Mouse (Mus musculus) spleen, postnatal 10 days (tissue): ENCODE results near the gene Gm21885.
A peak's percentile ranks its signal among the peaks of the same experiment; 100 is the strongest.

Source experiments
- DNase-seq, 2 experiments: peaks; one replicate each; pipeline ENCODE4 v3.0.0; 2021 to 2022; ENCODE audit warnings: low spot score in 2 of 2

The Gm21885 gene

DNA sequence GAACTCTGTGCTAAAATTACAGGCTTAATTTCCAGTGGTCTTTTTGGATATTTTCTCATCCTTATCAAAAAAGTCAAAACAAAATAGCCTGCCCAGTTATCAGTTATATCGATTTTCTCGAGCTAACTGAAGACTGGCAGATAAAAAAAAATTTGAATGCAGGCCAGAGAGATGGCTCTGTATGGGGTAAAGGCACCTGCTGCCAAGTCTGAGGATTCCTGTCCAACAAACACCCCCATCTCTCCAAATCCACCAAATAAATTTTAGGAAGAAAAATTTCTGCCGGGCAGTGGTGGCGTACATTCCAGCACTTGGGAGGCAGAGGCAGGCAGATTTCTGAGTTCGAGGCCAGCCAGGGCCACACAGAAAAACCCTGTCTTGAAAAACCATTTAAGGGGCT lies 36.4 kb downstream of the Gm21885 start:
- no peak for DNase-seq

GRCm38 (mm10) chr11:94320969-94321930 lies 39.6 kb downstream of the Gm21885 start:
- DNase-seq, result no peak

DNA sequence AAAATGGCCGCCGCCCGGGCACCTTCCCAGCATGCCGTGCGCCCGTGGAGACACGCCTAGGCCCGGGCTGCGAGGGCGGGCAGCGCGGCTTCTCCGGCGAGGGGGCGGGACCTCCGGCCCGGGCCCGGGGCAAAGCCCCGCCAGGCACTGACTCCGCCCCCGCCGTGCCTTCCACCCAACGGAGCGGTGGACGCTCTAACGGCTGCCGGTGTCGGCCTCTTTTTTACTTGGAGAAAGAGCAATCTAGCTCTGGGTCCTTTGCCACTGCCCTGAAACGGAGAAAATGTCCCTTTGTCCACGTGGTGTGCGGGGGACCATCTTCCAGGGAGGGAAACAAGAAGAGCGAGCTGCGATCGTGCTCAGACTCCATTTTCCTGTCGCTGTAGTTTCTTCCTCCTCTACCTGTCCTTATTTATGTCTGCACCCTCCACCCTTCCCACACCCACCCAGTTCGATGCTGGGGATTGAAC lies 40.3 kb downstream of the Gm21885 start, which contains the start of gene Luc7l3:
Gene Luc7l3, minus strand, starts transcription at position 58 of the 470 bp plus-strand sequence.
- peak; percentile 96 to 97 for DNase-seq

DNA sequence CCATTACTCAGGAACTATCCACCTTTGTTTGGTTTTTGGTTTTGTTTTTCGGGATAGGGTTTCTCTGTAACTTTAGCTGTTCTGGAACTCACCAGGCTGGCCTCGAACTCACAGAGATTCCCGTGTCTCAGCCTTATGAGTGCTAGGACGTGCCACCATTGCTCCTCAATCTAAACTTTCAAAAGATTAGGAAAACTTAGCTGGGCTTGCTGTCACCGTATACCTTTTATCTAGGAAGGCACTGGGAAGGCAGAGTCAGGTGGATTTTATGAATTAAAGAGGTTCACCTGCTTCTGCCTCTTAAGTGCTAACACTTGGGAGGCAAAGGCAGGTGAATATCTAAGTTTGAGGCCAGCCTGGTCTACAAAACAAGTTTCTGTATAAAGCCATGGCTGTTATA lies 41.0 kb downstream of the Gm21885 start:
- DNase-seq, result peak in 1 of 2 experiments; percentile 35

DNA sequence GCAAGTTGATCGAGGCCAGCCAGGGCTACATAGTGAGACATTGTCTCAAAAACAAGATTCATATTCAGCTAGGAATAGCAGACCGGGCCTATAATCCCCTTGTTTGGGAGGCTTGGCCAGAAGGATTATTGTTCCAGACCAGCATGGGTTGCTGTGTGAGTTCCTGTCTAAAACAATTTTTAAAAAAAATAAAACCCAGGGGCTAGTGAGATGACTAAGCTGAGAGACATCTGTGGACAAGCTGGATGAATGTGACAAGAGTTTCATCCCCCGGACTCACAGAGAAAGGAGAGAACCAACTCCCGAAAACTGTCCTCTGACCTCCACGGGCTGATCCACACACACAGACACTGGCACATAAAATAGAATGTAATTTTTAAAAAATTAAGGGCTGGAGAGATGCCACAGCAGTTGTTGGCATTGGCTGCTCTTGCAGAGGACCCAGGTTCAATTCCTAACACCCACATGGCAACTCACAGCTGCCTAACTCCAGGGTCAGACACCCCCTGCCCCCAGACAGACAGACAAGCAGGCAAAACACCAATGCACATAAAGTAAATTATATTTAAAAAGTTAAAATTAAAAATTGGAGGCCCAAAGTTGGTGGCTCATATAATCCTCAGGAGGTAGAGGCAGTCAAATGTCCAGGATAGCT lies 41.7 kb downstream of the Gm21885 start:
- no peak for DNase-seq

- DNase-seq, result no peak
These were observed 42.9 kb downstream of the Gm21885 start for GRCm38 (mm10) chr11:94324618-94325017.

DNA sequence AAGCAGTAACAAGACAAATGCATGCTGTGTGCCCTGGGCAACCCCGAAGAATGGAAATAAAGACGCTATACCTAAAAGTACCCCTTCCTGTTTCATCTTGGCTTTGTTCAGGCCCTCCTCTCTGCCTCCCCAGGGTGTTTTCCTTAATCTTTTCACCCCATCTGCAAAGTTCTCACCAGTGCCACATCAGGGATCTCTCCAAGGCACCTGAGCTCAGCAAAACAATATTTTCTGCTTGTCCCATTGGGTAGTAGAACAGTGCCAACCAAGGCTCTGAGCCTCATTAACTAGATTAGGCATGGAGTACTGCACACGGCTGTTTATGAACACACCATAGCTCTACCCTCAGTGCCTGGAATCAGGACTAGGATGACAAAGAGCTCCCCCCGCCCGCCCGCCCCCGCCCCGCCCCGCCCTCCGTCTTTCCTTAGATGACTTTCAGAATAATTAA lies 45.3 kb downstream of the Gm21885 start:
- no peak for DNase-seq

DNA sequence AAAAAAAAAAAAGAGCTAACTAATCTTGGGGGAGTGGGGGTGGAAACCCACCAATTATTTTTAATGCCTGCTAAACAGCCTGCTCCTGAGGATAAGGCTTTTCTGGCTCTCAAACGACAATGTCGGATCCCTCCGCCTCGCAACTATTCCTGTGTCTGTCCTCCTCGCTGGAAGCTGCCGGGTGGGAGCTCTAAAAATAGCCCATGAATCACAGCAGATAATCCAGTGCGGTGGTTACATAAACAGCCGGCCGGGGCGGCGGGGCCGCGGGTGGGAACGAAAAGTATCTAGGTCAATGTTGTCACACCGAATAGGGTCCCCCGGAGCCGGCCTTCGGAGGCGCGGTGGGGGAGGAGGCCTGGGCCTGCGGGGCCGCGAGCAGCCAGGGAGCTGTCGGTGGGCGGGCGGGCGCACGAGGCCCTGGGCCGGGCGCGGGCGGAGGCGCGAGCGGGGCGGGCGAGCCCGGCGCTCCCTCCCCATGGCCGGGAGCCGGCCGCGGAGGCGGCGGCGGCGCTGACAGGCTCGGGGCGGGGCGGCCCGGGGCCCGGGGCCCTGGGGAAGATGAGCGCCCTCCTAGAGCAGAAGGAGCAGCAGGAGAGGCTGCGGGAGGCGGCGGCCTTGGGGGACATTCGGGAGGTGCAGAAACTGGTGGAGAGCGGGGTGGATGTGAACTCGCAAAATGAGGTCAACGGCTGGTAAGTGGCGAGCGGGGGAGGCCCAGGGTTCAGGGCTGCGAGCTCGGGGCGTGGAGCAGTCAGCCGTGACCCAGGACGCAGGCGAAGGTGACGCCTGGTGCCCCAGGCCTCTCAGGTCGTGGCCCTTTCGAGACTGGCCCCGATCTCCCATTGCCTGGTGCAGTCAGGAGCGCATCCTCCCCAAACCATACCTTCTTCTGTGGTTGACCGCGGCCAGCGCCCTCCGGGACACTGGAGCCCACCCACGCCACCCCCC lies 46.3 kb downstream of the Gm21885 start, which contains the start of gene Ankrd40:
Gene Ankrd40, plus strand, starts transcription at position 309 of the 951 bp plus-strand sequence.
- DNase-seq, result peak; percentile 87 to 88

- no peak for DNase-seq
These were observed 47.0 kb downstream of the Gm21885 start for GRCm38 (mm10) chr11:94328644-94329025.

GRCm38 (mm10) chr11:94329270-94329891 lies 47.7 kb downstream of the Gm21885 start:
- peak in 1 of 2 experiments; percentile 53 for DNase-seq

DNA sequence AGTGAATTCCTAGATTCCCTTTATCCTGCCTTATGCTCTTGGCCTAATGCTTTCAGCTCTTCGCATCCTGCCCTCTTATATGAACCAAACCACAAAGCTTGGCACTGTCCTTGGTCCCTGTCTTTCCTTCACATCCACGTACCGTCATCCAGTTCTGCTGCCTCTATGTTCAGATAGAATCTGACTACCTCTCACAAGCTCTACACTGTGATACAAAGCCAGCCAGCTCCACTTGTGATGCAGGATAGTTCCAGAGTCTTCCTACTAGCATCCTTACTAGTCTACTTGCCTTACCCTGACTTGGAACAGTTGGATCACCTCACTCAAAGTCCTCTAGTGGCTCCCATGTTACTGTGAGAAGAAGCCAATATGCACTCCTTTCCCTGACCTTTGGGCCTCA lies 48.5 kb downstream of the Gm21885 start:
- no peak for DNase-seq

DNA sequence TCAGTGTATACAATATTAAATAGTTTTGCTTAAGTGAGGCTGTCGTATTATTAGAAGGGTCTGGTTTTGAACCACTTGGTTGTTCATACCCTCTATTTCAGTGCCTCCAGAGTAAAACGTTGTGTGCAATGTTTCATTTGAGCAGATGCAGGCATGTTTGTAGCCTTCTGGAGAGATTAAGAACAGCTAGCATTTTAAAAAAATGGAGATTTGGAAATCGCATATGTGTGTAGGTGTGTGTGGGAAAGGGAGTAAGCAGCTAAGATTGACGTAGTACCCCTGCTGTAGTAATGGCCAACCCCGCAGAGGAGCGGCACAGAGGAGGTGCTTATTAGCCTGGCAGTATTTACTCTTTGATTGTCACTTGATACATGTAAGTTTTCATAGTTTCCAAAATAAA lies 51.1 kb downstream of the Gm21885 start:
- DNase-seq, result no peak

DNA sequence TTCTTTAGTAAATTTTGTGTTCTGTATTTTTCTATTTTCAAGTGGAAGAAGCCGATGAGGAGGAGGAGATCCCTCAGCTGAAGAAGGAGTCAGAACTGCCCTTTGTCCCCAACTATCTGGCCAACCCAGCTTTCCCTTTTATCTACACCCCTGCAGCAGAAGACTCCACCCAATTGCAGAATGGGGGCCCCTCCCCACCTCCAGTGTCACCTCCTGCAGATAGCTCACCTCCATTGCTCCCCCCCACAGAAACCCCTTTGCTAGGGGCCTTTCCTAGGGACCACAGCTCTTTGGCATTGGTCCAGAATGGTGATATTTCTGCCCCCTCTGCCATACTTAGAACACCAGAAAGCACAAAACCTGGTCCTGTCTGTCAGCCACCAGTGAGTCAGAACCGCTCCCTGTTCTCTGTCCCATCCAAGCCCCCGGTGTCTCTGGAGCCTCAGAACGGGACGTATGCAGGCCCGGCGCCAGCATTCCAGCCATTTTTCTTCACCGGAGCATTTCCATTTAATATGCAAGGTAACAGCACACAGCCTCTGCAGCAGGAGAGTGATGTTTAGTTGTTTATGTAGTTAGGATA lies 52.8 kb downstream of the Gm21885 start:
- DNase-seq, result peak; percentile 54 to 75
